Mouse (Mus musculus) cerebellum, adult 18-20 months (tissue): ENCODE data around the gene Tamm41.
A peak's percentile ranks its signal among the peaks of the same experiment; 100 is the strongest.

Experiments
- DNase-seq, 2 experiments: peaks; one replicate each; pipeline ENCODE4 v3.0.0; 2021

The Tamm41 gene

GRCm38 (mm10) chr6:114970895-114971294, 66.8 kb downstream of the Tamm41 start:
- DNase-seq: no peak

GRCm38 (mm10) chr6:114970386-114970785, 67.3 kb downstream of the Tamm41 start:
- DNase-seq: no peak

- peak; percentile 76 to 81 for DNase-seq
Observed at GRCm38 (mm10) chr6:114969213-114970120, 68.2 kb downstream of the Tamm41 start, which contains the start of gene Vgll4. Vgll4 (minus strand) TSS chr6:114969994.

GRCm38 (mm10) chr6:114968361-114969212, 69.1 kb downstream of the Tamm41 start:
- peak; percentile 92 to 93 for DNase-seq

- no peak for DNase-seq
Observed at GRCm38 (mm10) chr6:114967623-114968022, 70.1 kb downstream of the Tamm41 start.

- DNase-seq: no peak
Observed at GRCm38 (mm10) chr6:114966396-114967154, 71.1 kb downstream of the Tamm41 start.

- no peak for DNase-seq
Observed at GRCm38 (mm10) chr6:114965802-114966201, 71.9 kb downstream of the Tamm41 start.

- DNase-seq: no peak
Observed at GRCm38 (mm10) chr6:114965396-114965795, 72.3 kb downstream of the Tamm41 start.

- DNase-seq: no peak
Observed at GRCm38 (mm10) chr6:114964235-114964634, 73.4 kb downstream of the Tamm41 start.

GRCm38 (mm10) chr6:114963636-114964035, 74.0 kb downstream of the Tamm41 start:
- DNase-seq: no peak

- DNase-seq: no peak
Observed at GRCm38 (mm10) chr6:114961276-114962068, 76.2 kb downstream of the Tamm41 start.

GRCm38 (mm10) chr6:114959012-114959398, 78.7 kb downstream of the Tamm41 start:
- no peak for DNase-seq

GRCm38 (mm10) chr6:114958249-114959011, 79.2 kb downstream of the Tamm41 start:
- DNase-seq: no peak

GRCm38 (mm10) chr6:114957756-114958155, 79.9 kb downstream of the Tamm41 start:
- DNase-seq: no peak

- DNase-seq: no peak
Observed at GRCm38 (mm10) chr6:114954496-114954895, 83.2 kb downstream of the Tamm41 start.
